Mouse (Mus musculus) hindlimb bud, embryonic 11.5 days (tissue): ENCODE measurements around the gene Olfr344.

Experiments
- DNase-seq: peaks from one replicate; pipeline ENCODE4 v3.0.0-alpha.2; 2012; ENCODE audit warnings: low read depth, low spot score; ENCODE audit errors: extremely low spot score

Olfr344 gene

DNA sequence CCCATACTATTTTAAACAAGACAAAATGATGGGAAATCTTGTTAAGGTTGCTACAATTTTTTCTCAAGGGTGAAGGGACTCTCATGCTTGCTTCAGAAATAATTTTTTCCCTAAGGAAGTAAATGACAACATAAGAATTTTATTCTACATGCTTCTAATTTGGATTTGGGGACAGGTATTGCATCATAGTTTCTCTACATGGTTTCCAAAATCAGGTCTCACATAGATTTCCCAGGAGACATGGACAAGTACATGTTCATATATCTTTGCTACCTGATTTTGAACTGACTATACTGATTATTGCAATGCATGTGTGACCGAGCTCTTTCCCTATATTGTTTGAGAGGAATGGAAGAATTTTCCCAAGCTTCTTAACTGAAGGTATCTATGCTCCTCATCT, at the start of gene Olfr344:
Gene Olfr344 (plus strand): TSS at position 301 of the 400 bp plus-strand sequence.
- no peak for DNase-seq

GRCm38 (mm10) chr2:36524698-36525097, 41.8 kb upstream of the Olfr344 start, which contains the start of gene Olfr342:
Olfr342 (plus strand) TSS chr2:36524998.
- DNase-seq, result no peak

- no peak for DNase-seq
Measured at GRCm38 (mm10) chr2:36565156-36565555, 1.3 kb upstream of the Olfr344 start.

DNA sequence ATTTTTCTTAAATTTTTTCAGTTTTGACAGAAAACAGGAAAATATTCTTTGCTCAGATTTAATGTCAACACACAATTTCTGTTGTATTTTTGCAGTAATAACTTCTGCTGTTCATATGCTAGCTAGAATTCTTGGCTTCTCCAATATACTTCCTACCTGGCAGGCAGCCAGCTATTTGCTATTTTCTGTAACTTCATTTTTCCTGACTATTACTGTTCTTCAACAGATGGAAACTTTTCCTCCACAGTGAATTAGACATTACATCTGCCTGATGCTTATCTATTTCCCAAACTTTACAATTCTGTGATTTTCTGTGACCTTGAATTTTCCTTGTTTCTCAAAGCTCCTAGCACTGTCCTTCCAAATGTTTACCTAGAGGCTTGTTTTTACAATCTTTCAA, 560 bp downstream of the Olfr344 start:
- DNase-seq, result no peak

- DNase-seq, result no peak
Measured at GRCm38 (mm10) chr2:36567845-36568244, 1.4 kb downstream of the Olfr344 start.
